Mouse (Mus musculus) megakaryocyte, embryonic 14.5 days (primary cell): ENCODE data around the gene Knl1. TPM values are rescaled to one million over a fixed set of nuclear protein-coding genes. Genes with fewer than 3 reads are reported as not detected.
"Not testable (repeated sequence)": the region's sequence is repeated elsewhere in the genome, so short reads cannot be mapped to it uniquely, and the experiment has no call there.

Source experiments
- H3K27me3 ChIP-seq: replicated peaks from 2 replicates; pipeline ENCODE3; 2012; ENCODE audit warnings: inconsistent platforms
- H3K36me3 ChIP-seq: replicated peaks from 2 replicates; pipeline ENCODE3; 2012; ENCODE audit warnings: low read length, inconsistent platforms, mixed read lengths
- H3K4me1 ChIP-seq: 2 replicates; pipeline ENCODE4 v1.6.1; 2012; ENCODE audit warnings: inconsistent platforms
- H3K4me3 ChIP-seq: replicated peaks from 2 replicates; pipeline ENCODE3; 2012; ENCODE audit warnings: moderate library complexity, mild to moderate bottlenecking, inconsistent platforms
- H3K9me3 ChIP-seq: 2 replicates; pipeline ENCODE4 v1.6.1; 2012; ENCODE audit warnings: inconsistent platforms
- FLI1 ChIP-seq: IDR thresholded peaks from 2 replicates; pipeline ENCODE4 v1.6.1; 2012; ENCODE audit warnings: low read length, inconsistent platforms, mixed read lengths
- GATA1 ChIP-seq: IDR thresholded peaks from 3 replicates; pipeline ENCODE4 v1.6.1; 2012; ENCODE audit warnings: mixed read lengths, low read length, inconsistent platforms, borderline replicate concordance
- polyA plus RNA-seq: library from polyadenylated mRNA; stranded (reverse); fragments of >175 nt; gene quantifications from 2 replicates; pipeline ENCODE4 v1.2.3, GENCODE M21; 2012; ENCODE audit warnings: low replicate concordance; ENCODE audit not compliant: insufficient read depth

Gene Knl1
- 0.47 and 1.4 TPM in 2 replicates for polyA plus RNA-seq

GRCm38 (mm10) chr2:119046649-119047611, at the start of gene Knl1:
Knl1 (plus strand) TSS chr2:119047119.
- no peak for TF ChIP-seq GATA1
- TF ChIP-seq FLI1, result no peak
- Histone ChIP-seq H3K4me1 (peaks cover 31% of the 10 kb centered on the region), H3K27me3 (no peaks in the 10 kb centered on the region), H3K4me3 (peak within 1 kb of the TSS; percentile 98), H3K36me3 (peaks cover 8% of the 10 kb centered on the region), H3K9me3 (no peaks in the 10 kb centered on the region)

- peaks cover 74% of the 10 kb centered on the region for H3K27me3 ChIP-seq
- H3K9me3 ChIP-seq, result no peaks in the 10 kb centered on the region
- H3K4me1 ChIP-seq, result no peaks in the 10 kb centered on the region
- H3K36me3 ChIP-seq, result no peaks in the 10 kb centered on the region
- H3K4me3 ChIP-seq, result no peak overlapping the region
- TF ChIP-seq FLI1, result no peak
- no peak for TF ChIP-seq GATA1
These were observed 48.6 kb upstream of the Knl1 start for GRCm38 (mm10) chr2:118998115-118998866.

- Histone ChIP-seq H3K4me1 (no peaks in the 10 kb centered on the region), H3K36me3 (no peaks in the 10 kb centered on the region), H3K27me3 (peaks cover 70% of the 10 kb centered on the region), H3K4me3 (no peak overlapping the region), H3K9me3 (no peaks in the 10 kb centered on the region)
- TF ChIP-seq FLI1, result no peak
- no peak for TF ChIP-seq GATA1
These were observed 47.8 kb upstream of the Knl1 start for GRCm38 (mm10) chr2:118999025-118999639.

- no peak overlapping the region for H3K4me3 ChIP-seq
- TF ChIP-seq FLI1 (no peak), GATA1 (no peak)
- H3K9me3 ChIP-seq, result no peaks in the 10 kb centered on the region
- H3K36me3 ChIP-seq, result no peaks in the 10 kb centered on the region
- peaks cover 6% of the 10 kb centered on the region for H3K4me1 ChIP-seq
- peaks cover 43% of the 10 kb centered on the region for H3K27me3 ChIP-seq
These were observed 40.0 kb upstream of the Knl1 start for GRCm38 (mm10) chr2:119006886-119007285.

GRCm38 (mm10) chr2:119009376-119009775, 37.5 kb upstream of the Knl1 start:
- Histone ChIP-seq H3K9me3 (no peaks in the 10 kb centered on the region), H3K36me3 (no peaks in the 10 kb centered on the region), H3K4me1 (peaks cover 14% of the 10 kb centered on the region), H3K27me3 (peaks cover 46% of the 10 kb centered on the region), H3K4me3 (no peak overlapping the region)
- no peak for TF ChIP-seq FLI1
- TF ChIP-seq GATA1, result no peak

GRCm38 (mm10) chr2:119014989-119015388, 31.9 kb upstream of the Knl1 start:
- TF ChIP-seq GATA1, result no peak
- no peak for TF ChIP-seq FLI1
- Histone ChIP-seq H3K36me3 (peaks cover 26% of the 10 kb centered on the region), H3K9me3 (peaks cover 13% of the 10 kb centered on the region), H3K4me3 (peak overlapping the region; percentile 78), H3K27me3 (peaks cover 24% of the 10 kb centered on the region), H3K4me1 (peaks cover 32% of the 10 kb centered on the region)

- Histone ChIP-seq H3K4me1 (peaks cover 32% of the 10 kb centered on the region), H3K4me3 (peak overlapping the region; percentile 78), H3K27me3 (peaks cover 24% of the 10 kb centered on the region), H3K9me3 (peaks cover 13% of the 10 kb centered on the region), H3K36me3 (peaks cover 33% of the 10 kb centered on the region)
- no peak for TF ChIP-seq GATA1
These were observed 31.2 kb upstream of the Knl1 start for GRCm38 (mm10) chr2:119015604-119016180.

- H3K9me3 ChIP-seq, result peaks cover 17% of the 10 kb centered on the region
- H3K36me3 ChIP-seq, result peaks cover 40% of the 10 kb centered on the region
- peaks cover 32% of the 10 kb centered on the region for H3K4me1 ChIP-seq
These were observed 30.6 kb upstream of the Knl1 start for GRCm38 (mm10) chr2:119016312-119016711.

GRCm38 (mm10) chr2:119017647-119018046, 29.3 kb upstream of the Knl1 start:
- Histone ChIP-seq H3K4me3 (no peak overlapping the region), H3K9me3 (peaks cover 22% of the 10 kb centered on the region), H3K36me3 (peaks cover 53% of the 10 kb centered on the region), H3K4me1 (peaks cover 25% of the 10 kb centered on the region), H3K27me3 (peaks cover 16% of the 10 kb centered on the region)
- TF ChIP-seq GATA1 (no peak), FLI1 (no peak)

More at GRCm38 (mm10) chr2:119016312-119016711, 30.6 kb upstream of the Knl1 start:
- H3K27me3 ChIP-seq, result peaks cover 24% of the 10 kb centered on the region
- H3K4me3 ChIP-seq, result not testable (repeated sequence)
